Mouse (Mus musculus) testis, adult 2 months (tissue): ENCODE results near the gene Parva.

ENCODE experiments used
- CTCF ChIP-seq: fragments of 200-500 bp; IDR thresholded peaks from 2 replicates; pipeline ENCODE4 v1.5.1; 2012; ENCODE audit warnings: low read depth, mild to moderate bottlenecking, inconsistent platforms, low read length, moderate library complexity; ENCODE audit not compliant: control insufficient read depth, insufficient read depth, insufficient replicate concordance
- POLR2A ChIP-seq: fragments of 200-500 bp; IDR thresholded peaks from 2 replicates; pipeline ENCODE4 v1.6.1; 2012; ENCODE audit warnings: low read depth, mild to moderate bottlenecking, inconsistent platforms, low read length, moderate library complexity; ENCODE audit not compliant: control insufficient read depth

GRCm38 (mm10) chr7:112604209-112604608, 176.9 kb downstream of the Parva start:
- TF ChIP-seq CTCF (no peak), POLR2A (no peak)
